Mouse (Mus musculus): ENCODE measurements around the gene Csrnp1. TPM values are rescaled to one million over a fixed set of nuclear protein-coding genes. Genes with fewer than 3 reads are reported as not detected.

Gene Csrnp1
- total and polyA plus RNA-seq, 3 experiments, result 17.3 to 44.1 (median 26.5) TPM

DNA sequence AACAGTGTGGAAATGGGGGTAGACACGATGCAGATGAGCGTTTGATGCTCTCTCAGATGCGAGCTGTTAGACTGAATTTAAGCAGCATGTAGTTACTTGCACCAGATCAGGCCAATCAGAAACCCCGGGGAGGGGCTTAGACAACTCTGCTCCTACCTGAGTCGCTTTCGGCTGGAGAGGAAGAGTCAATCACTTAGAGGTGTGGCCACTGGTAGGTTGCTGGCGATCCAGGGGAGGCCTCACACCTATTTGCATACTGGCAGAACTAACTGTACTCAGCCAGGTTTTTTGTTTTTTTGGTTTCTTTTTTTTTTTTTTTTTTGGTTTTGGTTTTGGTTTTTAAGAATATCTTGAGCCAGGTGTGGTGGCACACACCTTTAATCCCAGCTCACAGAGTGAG lies 3.8 kb upstream of the Csrnp1 start:
- Histone ChIP-seq H3K4me1 (ENCODE audit: insufficient read depth, low read depth, low read length) (peaks cover 26% of the 10 kb centered on the region), H3K4me3 (ENCODE audit: low read depth, low read length) (no peak overlapping the region), H3K9me3 (replicated peaks) (no peaks in the 10 kb centered on the region), H3K27me3 (ENCODE audit: insufficient read depth, low read length) (peaks cover 31% of the 10 kb centered on the region), H3K36me3 (replicated peaks) (no peaks in the 10 kb centered on the region)
- no peak for DNase-seq (ENCODE audit: low spot score)
- ATAC-seq (ENCODE audit: extremely low read depth, insufficient number of reproducible peaks, low FRiP score, poor library complexity, severe bottlenecking), result no peak
- no peak for TF ChIP-seq GATA2 (IDR thresholded peaks at IDR 0.05; ENCODE audit: borderline replicate concordance, low read depth, low read length)
- no peak for TF ChIP-seq POLR2AphosphoS5 (IDR thresholded peaks at IDR 0.05; ENCODE audit: insufficient replicate concordance, low read depth, low read length)
- no peak for TF ChIP-seq GATA1 (IDR thresholded peaks at IDR 0.05; ENCODE audit: borderline replicate concordance, low read length)
- TF ChIP-seq CTCF (IDR thresholded peaks at IDR 0.05; ENCODE audit: low read depth, low read length), result no peak
- no peak for TF ChIP-seq TAL1 (conservative IDR thresholded peaks at IDR 0.05; ENCODE audit: low read depth, low read length)

DNA sequence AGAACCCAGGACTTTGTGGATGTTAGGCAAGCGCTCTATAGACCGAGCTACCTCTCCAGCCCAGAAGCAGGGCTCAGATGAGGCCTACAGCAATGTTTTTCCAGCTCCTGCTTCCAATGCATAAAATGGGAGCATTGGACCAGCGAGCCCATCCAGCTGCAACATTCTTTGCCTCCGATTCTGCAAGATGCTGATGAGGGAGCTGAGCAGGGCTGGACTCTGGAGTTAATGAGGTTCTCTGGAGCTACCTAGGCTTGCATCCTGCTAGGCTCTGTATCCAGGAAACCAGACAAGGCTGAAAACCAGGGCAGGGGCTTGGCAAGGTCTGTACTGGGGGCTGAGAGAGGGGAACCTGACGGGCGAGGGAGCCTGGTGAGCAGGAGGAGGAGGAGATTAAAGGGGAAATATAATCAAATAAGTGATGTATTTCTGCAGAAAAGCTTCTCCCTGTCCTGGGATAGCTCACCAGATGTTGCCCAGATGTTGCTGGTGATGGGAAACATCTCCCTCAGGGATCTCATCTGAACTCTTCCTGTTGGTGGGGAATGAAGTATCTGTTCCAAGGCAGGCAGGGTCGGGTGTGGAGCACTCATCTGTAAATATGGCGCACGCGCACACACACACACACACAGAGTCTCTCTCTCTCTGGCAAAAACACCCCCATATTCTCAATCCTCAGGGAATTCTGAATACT lies 1.6 kb upstream of the Csrnp1 start:
- no peaks in the 10 kb centered on the region for H3K36me3 ChIP-seq (replicated peaks)
- peaks cover 42% of the 10 kb centered on the region for H3K4me1 ChIP-seq (ENCODE audit: insufficient read depth, low read depth, low read length)
- no peak overlapping the region for H3K4me3 ChIP-seq (ENCODE audit: low read depth, low read length)
- H3K27me3 ChIP-seq (ENCODE audit: insufficient read depth, low read length), result peaks cover 22% of the 10 kb centered on the region
- no peak for ATAC-seq (ENCODE audit: extremely low read depth, insufficient number of reproducible peaks, low FRiP score, poor library complexity, severe bottlenecking)
- DNase-seq (ENCODE audit: low spot score), result no peak
- H3K9me3 ChIP-seq (replicated peaks), result no peaks in the 10 kb centered on the region
- TF ChIP-seq TAL1 (conservative IDR thresholded peaks at IDR 0.05; ENCODE audit: low read depth, low read length) (no peak), POLR2AphosphoS5 (IDR thresholded peaks at IDR 0.05; ENCODE audit: insufficient replicate concordance, low read depth, low read length) (no peak), CTCF (IDR thresholded peaks at IDR 0.05; ENCODE audit: low read depth, low read length) (no peak), GATA1 (IDR thresholded peaks at IDR 0.05; ENCODE audit: borderline replicate concordance, low read length) (no peak), GATA2 (IDR thresholded peaks at IDR 0.05; ENCODE audit: borderline replicate concordance, low read depth, low read length) (no peak)

DNA sequence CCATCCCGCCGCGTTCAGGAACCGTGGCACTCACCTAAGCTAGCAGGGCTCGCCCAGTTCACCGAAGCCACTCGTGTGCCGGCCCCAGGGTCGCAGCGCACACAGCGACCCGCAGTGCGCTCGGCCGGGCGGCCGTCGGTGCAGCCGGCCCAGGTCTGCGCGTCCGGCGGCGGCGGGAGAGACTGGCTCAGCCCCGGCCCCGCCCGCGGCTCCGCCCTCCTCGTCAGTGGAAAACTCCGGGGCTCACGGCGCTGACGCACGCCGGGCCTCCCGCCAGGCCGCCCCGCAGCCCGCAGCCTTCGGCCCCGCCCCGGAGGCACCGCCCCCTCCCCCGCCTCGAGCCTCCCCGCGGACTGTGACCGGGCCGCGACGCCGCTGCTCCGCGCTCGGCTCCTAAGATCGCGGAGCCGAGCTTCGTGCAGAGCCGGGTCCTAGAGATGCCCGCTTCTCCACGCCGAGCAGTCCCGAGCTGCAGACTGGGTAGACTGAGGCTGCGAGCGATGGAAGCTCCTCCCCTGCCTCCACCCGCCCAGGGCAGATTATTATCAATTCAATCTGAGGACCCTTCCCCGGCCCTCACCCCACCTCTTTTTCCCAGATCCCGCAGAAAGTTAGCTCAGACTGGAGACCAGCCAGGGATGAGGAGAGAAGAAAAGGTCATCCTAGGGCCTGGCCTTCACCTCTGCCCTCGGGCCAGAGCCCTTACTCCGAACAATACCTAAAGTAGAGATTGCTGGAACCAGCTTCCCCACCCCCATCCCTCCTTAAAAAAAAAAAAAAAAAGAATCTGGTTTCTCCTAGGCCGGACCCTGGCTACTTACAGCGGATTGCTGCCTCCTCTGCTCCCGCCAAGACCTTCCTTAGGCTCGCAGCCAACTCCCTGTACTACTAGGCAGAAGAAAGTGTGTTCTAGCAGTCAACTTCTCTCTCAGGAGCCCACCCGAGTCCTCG lies 598 bp downstream of the Csrnp1 start:
- H3K36me3 ChIP-seq (replicated peaks), result peaks cover 15% of the 10 kb centered on the region
- H3K27me3 ChIP-seq (ENCODE audit: insufficient read depth, low read length), result peaks cover 20% of the 10 kb centered on the region
- 0 out of 2 replicates have a peak, but pooled peaks have one; percentile 4 for ATAC-seq (ENCODE audit: extremely low read depth, insufficient number of reproducible peaks, low FRiP score, poor library complexity, severe bottlenecking)
- peaks cover 63% of the 10 kb centered on the region for H3K4me1 ChIP-seq (ENCODE audit: insufficient read depth, low read depth, low read length)
- DNase-seq (ENCODE audit: low spot score), result peak; percentile 84
- peak overlapping the region; percentile 91 for H3K4me3 ChIP-seq (ENCODE audit: low read depth, low read length)
- no peaks in the 10 kb centered on the region for H3K9me3 ChIP-seq (replicated peaks)
- no peak for TF ChIP-seq POLR2AphosphoS5 (IDR thresholded peaks at IDR 0.05; ENCODE audit: insufficient replicate concordance, low read depth, low read length)
- TF ChIP-seq CTCF (IDR thresholded peaks at IDR 0.05; ENCODE audit: low read depth, low read length), result no peak
- no peak for TF ChIP-seq GATA2 (IDR thresholded peaks at IDR 0.05; ENCODE audit: borderline replicate concordance, low read depth, low read length)
- TF ChIP-seq GATA1 (IDR thresholded peaks at IDR 0.05; ENCODE audit: borderline replicate concordance, low read length), result no peak
- no peak for TF ChIP-seq TAL1 (conservative IDR thresholded peaks at IDR 0.05; ENCODE audit: low read depth, low read length)

DNA sequence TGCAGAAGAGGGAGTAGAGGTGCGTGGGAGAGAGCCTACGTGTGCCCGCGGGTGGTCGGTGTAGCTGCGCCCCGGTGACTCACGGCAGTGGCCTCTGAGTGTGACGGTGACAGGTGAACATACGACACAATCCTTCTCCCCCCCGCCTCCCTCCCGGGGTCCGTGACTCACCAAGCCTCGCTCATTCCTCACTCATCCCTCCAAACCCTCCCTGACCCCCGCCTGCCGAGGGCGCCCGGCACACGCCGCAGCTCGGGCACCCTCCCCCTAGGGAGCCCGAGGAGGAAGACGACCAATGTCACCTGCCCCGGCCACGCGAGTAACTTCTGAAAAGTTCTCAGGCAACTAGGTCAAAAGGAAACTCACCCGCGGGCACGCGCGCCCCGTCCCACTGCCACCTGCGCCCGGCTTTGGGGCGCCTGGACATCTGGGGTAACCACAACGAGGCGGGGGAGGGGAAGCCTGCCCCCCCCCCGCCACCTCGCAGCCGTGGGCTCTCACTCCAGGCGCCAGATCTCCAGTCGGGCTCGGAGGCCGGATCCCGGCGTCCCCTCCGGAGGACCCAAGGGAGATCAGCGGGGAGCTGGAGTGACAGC lies 1.4 kb downstream of the Csrnp1 start:
- Histone ChIP-seq H3K27me3 (ENCODE audit: insufficient read depth, low read length) (peaks cover 20% of the 10 kb centered on the region), H3K36me3 (replicated peaks) (peaks cover 18% of the 10 kb centered on the region), H3K4me1 (ENCODE audit: insufficient read depth, low read depth, low read length) (peaks cover 67% of the 10 kb centered on the region), H3K4me3 (ENCODE audit: low read depth, low read length) (peak overlapping the region; percentile 91), H3K9me3 (replicated peaks) (no peaks in the 10 kb centered on the region)
- DNase-seq (ENCODE audit: low spot score), result peak; percentile 64
- ATAC-seq (ENCODE audit: extremely low read depth, insufficient number of reproducible peaks, low FRiP score, poor library complexity, severe bottlenecking), result no peak
- TF ChIP-seq TAL1 (conservative IDR thresholded peaks at IDR 0.05; ENCODE audit: low read depth, low read length), result no peak
- TF ChIP-seq GATA1 (IDR thresholded peaks at IDR 0.05; ENCODE audit: borderline replicate concordance, low read length), result no peak
- no peak for TF ChIP-seq POLR2AphosphoS5 (IDR thresholded peaks at IDR 0.05; ENCODE audit: insufficient replicate concordance, low read depth, low read length)
- no peak for TF ChIP-seq GATA2 (IDR thresholded peaks at IDR 0.05; ENCODE audit: borderline replicate concordance, low read depth, low read length)

DNA sequence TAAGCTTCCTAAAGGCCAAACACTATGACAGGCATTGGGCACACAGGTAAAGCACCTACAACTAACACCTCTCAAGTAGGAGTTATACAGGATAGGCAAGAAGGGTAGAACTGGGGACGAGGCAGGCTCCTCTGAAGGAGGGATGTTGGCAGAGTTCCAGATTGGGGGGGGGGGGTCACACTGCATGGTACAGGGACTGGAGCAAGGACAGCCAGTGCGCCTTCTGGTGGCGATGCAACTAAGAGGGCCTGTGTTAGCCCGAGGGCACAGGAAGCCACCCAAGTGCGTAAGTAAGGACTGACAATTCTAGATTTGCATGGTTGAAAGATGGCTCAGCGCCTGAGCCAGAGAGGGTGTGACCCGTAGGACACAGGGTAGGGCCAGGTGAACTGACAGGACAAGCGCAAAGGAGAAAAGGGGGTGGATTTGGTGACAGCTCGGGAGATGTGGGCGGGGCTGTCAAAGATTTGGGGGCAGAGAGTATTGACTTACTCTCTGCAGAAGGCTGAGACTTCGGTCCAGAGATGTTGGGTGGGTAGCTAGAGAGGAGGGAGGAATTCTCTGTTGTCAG lies 2.1 kb downstream of the Csrnp1 start:
- TF ChIP-seq GATA2 (IDR thresholded peaks at IDR 0.05; ENCODE audit: borderline replicate concordance, low read depth, low read length) (no peak), CTCF (IDR thresholded peaks at IDR 0.05; ENCODE audit: low read depth, low read length) (no peak), GATA1 (IDR thresholded peaks at IDR 0.05; ENCODE audit: borderline replicate concordance, low read length) (no peak), POLR2AphosphoS5 (IDR thresholded peaks at IDR 0.05; ENCODE audit: insufficient replicate concordance, low read depth, low read length) (no peak), TAL1 (conservative IDR thresholded peaks at IDR 0.05; ENCODE audit: low read depth, low read length) (no peak)
- no peaks in the 10 kb centered on the region for H3K9me3 ChIP-seq (replicated peaks)
- H3K4me1 ChIP-seq (ENCODE audit: insufficient read depth, low read depth, low read length), result peaks cover 75% of the 10 kb centered on the region
- H3K36me3 ChIP-seq (replicated peaks), result peaks cover 18% of the 10 kb centered on the region
- peaks cover 20% of the 10 kb centered on the region for H3K27me3 ChIP-seq (ENCODE audit: insufficient read depth, low read length)
- peak overlapping the region; percentile 91 for H3K4me3 ChIP-seq (ENCODE audit: low read depth, low read length)
- ATAC-seq (ENCODE audit: extremely low read depth, insufficient number of reproducible peaks, low FRiP score, poor library complexity, severe bottlenecking), result peak; percentile 17
- DNase-seq (ENCODE audit: low spot score), result peak; percentile 59
